Mouse (Mus musculus) forebrain, embryonic 14.5 days (tissue): Measurements from ENCODE around the gene Tmc8. TPM values are rescaled to one million over a fixed set of nuclear protein-coding genes. Genes with fewer than 3 reads are reported as not detected.
"Not testable (repeated sequence)": the region's sequence is repeated elsewhere in the genome, so short reads cannot be mapped to it uniquely, and the experiment has no call there.

Experiments used
- ATAC-seq: fragments of 200-750 bp; cut with Nextera tagmentation; 2 replicates; pipeline ENCODE4 v1.8.0; 2017; ENCODE audit warnings: mild to moderate bottlenecking, moderate library complexity
- DNase-seq: peaks from one replicate; pipeline ENCODE4 v3.0.0-alpha.2; 2015; ENCODE audit warnings: low spot score
- H3K27ac ChIP-seq: fragments of 300-500 bp; sonication (generic); 2 replicates; pipeline ENCODE4 v1.5.1; 2014; ENCODE audit warnings: low read depth, mild to moderate bottlenecking, control low read depth, low read length, moderate library complexity
- H3K27me3 ChIP-seq: fragments of 300-500 bp; sonication (generic); replicated peaks from 2 replicates; pipeline ENCODE4 v1.6.1; 2014; ENCODE audit warnings: low read length, control low read depth, mixed read lengths; ENCODE audit not compliant: control insufficient read depth, insufficient read depth
- H3K36me3 ChIP-seq: fragments of 300-500 bp; sonication (generic); 2 replicates; pipeline ENCODE4 v1.6.1; 2014; ENCODE audit warnings: low read length, control low read depth; ENCODE audit not compliant: control insufficient read depth, insufficient read depth
- H3K4me1 ChIP-seq: fragments of 300-500 bp; sonication (generic); 2 replicates; pipeline ENCODE4 v1.6.1; 2014; ENCODE audit warnings: antibody characterized with exemption, low read length, control low read depth; ENCODE audit not compliant: control insufficient read depth, insufficient read depth
- H3K4me2 ChIP-seq: fragments of 300-500 bp; sonication (generic); 2 replicates; pipeline ENCODE4 v1.6.1; 2014; ENCODE audit warnings: mild to moderate bottlenecking, control low read depth, low read length
- H3K4me3 ChIP-seq: fragments of 300-500 bp; sonication (generic); 2 replicates; pipeline ENCODE4 v1.5.1; 2014; ENCODE audit warnings: low read depth, low read length, control low read depth
- H3K9ac ChIP-seq: fragments of 300-500 bp; sonication (generic); 2 replicates; pipeline ENCODE4 v1.6.1; 2014; ENCODE audit warnings: mild to moderate bottlenecking, low read length, control low read depth, moderate library complexity
- H3K9me3 ChIP-seq: fragments of 300-500 bp; sonication (generic); replicated peaks from 2 replicates; pipeline ENCODE4 v1.6.1; 2016; ENCODE audit warnings: low read length, control low read depth, mixed read lengths; ENCODE audit not compliant: control insufficient read depth
- WGBS: fragments of 180-500 bp; shearing (Covaris S2); extraction: QIAGEN DNeasy Blood & Tissue Kit; methylation state at CpG from one replicate; pipeline ENCODE4 v1.1.7; 2014; 5-methylcytosine and 5-hydroxymethylcytosine counted together
- polyA plus RNA-seq: library from polyadenylated mRNA; unstranded; fragments of >200 nt; fragmentation: Nextera tagmentation; extraction: Ambion mirVana; gene quantifications from 2 replicates; pipeline ENCODE4 v1.2.1, GENCODE M21; 2014

Gene Tmc8
- polyA plus RNA-seq, 1 experiment from 2014 or later: 0.29 TPM

DNA sequence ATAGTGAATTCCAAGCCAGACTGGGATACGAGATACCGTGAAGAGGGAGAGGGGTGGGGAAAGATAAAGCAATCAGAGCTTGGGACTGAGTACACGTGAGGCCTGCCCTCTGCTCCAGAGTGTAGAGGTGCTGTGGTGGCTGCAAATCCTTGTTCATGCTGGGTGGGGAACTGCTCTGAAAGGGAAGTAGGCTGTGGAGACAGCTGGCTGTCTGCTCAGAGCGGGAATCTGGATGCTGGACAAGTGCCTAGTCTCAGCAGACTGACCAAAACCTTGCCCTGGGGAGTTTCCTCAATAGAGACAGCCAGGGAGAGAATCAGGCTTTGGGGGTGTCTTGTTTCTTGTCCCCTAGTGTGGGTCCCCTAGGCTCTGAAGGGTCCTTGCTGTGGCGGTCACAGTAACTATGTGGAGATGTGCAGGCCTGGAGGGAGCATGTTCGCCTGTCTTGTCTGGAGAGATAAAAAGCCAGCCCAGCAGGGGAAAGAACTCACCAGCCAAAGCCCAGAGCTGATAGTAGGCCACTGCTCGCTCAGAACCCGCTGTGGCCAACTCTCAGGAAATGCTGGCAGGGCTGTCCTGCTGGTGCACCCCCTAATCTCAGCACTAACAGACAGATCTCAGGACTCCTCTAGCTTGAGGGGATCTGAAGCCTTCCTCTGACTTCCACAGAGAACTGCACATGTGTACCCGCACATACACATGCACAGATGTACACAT is 47.2 kb downstream of the Tmc8 start:
- Histone ChIP-seq H3K36me3 (no peaks in the 10 kb centered on the region), H3K27me3 (no peaks in the 10 kb centered on the region), H3K27ac (0 out of 2 replicates have a peak overlapping the region, but pooled peaks have one; percentile 24), H3K4me3 (no peak overlapping the region), H3K4me2 (no peak overlapping the region), H3K9ac (peak overlapping the region; percentile 17; the same call in 1 of the 2 replicates), H3K4me1 (peaks cover 24% of the 10 kb centered on the region), H3K9me3 (no peaks in the 10 kb centered on the region)
- no peak for ATAC-seq
- no peak for DNase-seq
- WGBS: 56% methylated on average over 9 of the region's 9 CpGs

- Histone ChIP-seq H3K4me1 (peaks cover 20% of the 10 kb centered on the region; the same call in 1 of the 2 replicates), H3K4me2 (no peak overlapping the region), H3K4me3 (no peak overlapping the region), H3K9me3 (no peaks in the 10 kb centered on the region), H3K9ac (no peak overlapping the region), H3K27me3 (no peaks in the 10 kb centered on the region), H3K27ac (no peak overlapping the region), H3K36me3 (no peaks in the 10 kb centered on the region)
- no peak for DNase-seq
- 87% methylated on average over 2 of the region's 2 CpGs for WGBS
- no peak for ATAC-seq
Observed at GRCm38 (mm10) chr11:117829671-117830215, 47.9 kb downstream of the Tmc8 start.

- H3K4me3 ChIP-seq: no peak overlapping the region
- WGBS: 59% methylated on average over 9 of the region's 9 CpGs
- no peak overlapping the region for H3K27ac ChIP-seq
- no peaks in the 10 kb centered on the region for H3K36me3 ChIP-seq
- peak; percentile 33 for DNase-seq
- no peak overlapping the region for H3K9ac ChIP-seq
- H3K4me2 ChIP-seq: no peak overlapping the region
- peaks cover 14% of the 10 kb centered on the region; the same call in 1 of the 2 replicates for H3K4me1 ChIP-seq
- no peak for ATAC-seq
- H3K27me3 ChIP-seq: no peaks in the 10 kb centered on the region
- no peaks in the 10 kb centered on the region for H3K9me3 ChIP-seq
Observed at GRCm38 (mm10) chr11:117830401-117830800, 48.5 kb downstream of the Tmc8 start.

DNA sequence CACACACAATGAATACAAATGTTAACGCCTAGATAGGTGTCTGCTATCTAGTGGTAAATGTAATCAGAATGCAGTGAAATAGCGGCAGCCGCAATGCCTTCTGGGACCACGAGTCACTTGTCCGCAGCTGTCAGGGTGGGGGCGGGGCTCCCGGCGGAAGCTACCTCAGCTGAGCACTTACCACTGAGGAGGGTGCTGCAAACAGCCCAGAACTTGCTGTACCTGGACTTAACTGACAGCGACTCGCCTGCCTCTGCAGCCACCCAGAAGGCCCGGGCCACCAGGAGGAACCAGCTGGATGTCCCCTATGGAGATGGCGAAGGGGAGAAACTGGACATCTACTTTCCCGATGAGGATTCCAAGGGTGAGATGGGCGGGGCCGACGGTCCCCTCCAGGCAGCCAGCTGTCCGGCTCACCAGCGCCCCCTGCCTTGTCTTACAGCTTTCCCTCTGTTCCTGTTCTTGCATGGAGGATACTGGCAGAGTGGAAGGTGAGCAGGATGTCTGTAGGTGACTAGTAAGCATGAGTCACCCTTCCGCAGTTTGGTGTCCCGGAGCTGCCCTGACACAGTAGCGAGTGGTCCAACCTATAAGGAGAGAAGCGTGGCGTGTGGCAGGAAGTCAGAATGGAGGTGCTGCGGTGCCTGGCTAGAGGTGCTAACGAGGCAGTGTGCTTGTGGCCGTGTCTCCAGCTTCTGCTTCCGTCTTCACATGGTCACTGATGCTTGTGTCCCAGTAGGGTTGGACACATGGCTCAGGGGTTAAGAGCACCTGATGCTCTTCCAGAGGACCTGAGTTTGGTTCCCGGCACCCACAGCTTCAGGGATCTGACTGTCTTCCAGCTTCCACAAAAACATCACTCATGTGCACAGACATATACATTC is 50.5 kb downstream of the Tmc8 start:
- Histone ChIP-seq H3K9ac (no peak overlapping the region), H3K27me3 (no peaks in the 10 kb centered on the region), H3K4me2 (peak overlapping the region; percentile 51), H3K4me1 (peaks cover 17% of the 10 kb centered on the region; the same call in 1 of the 2 replicates), H3K9me3 (no peaks in the 10 kb centered on the region), H3K4me3 (peak overlapping the region; percentile 21), H3K27ac (no peak overlapping the region), H3K36me3 (no peaks in the 10 kb centered on the region)
- DNase-seq: peak; percentile 79
- 19% methylated on average over 28 of the region's 28 CpGs for WGBS
- ATAC-seq: peak; percentile 73

DNA sequence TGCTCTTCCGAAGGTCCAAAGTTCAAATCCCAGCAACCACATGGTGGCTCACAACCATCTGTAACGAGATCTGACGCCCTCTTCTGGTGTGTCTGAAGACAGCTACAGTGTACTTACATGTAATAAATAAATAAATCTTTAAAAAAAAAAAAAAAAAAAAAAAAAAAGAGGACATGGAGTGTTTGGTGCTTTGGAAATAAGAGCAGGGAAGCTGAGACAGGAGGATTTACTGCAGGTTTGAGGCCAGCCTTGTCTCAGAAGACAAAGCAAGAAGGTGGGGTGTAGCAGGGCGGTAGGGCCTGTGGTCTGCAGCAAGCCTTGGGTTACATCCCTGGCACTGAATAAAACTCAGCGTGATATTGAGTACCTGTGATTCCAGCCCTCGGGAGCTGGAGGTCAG is 51.6 kb downstream of the Tmc8 start:
- not testable (repeated sequence) for H3K27me3 ChIP-seq, H3K4me3 ChIP-seq, H3K36me3 ChIP-seq, H3K9me3 ChIP-seq, ATAC-seq, H3K9ac ChIP-seq, DNase-seq, H3K4me1 ChIP-seq, H3K4me2 ChIP-seq, H3K27ac ChIP-seq
- WGBS: 92% methylated on average over 4 of the region's 6 CpGs

DNA sequence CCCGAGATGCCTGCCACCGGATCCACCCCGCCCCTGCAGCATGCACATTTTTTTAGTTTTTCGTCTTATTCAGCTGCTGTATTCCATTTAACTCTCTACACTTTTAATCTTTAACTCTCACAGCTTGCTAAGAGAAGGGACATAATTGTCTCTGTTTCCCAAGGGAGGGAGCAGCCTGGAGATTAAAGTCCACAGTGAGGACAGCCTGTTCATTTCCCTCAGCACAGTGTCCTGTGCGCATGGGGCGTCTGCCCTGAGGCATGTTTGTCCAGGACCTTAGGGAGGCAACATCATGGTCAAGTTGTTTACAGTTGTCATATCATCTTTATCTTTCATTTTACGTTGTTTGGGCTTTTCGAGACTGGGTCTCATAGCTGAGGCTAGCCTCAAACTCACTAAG is 52.2 kb downstream of the Tmc8 start:
- ATAC-seq (no peak), DNase-seq (no peak)
- peaks cover 8% of the 10 kb centered on the region; the same call in 1 of the 2 replicates for H3K4me1 ChIP-seq
- no peaks in the 10 kb centered on the region for H3K27me3 ChIP-seq
- 92% methylated on average over 8 of the region's 8 CpGs for WGBS
- H3K4me3 ChIP-seq: no peak overlapping the region
- no peak overlapping the region for H3K9ac ChIP-seq
- H3K36me3 ChIP-seq: no peaks in the 10 kb centered on the region
- H3K4me2 ChIP-seq: no peak overlapping the region
- no peaks in the 10 kb centered on the region for H3K9me3 ChIP-seq
- H3K27ac ChIP-seq: no peak overlapping the region

DNA sequence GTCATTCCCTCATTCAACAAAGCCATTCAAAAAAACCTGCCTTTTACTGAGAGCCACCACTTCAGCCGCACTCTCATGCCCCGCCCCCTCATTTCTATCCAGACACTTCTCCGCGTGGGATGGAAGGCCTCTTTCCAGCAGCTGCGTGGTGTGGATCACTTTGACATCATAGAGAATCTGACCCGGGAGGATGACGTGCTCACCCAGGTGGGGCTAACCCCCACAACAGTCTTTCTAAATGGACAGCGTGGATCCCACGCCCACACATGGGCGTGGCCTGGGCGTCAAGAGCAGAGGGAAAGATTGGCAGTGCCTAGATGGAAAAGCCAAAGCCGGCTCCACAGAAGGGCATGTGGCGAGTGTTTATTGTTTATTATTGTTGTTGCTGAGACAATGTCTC is 54.4 kb downstream of the Tmc8 start:
- WGBS: 23% methylated on average over 13 of the region's 13 CpGs

GRCm38 (mm10) chr11:117838572-117838971 is 56.7 kb downstream of the Tmc8 start:
- H3K4me1 ChIP-seq: peaks cover 3% of the 10 kb centered on the region; the same call in 1 of the 2 replicates
- WGBS: 88% methylated on average over 2 of the region's 2 CpGs
- no peak overlapping the region; the same call in 1 of the 2 replicates for H3K27ac ChIP-seq
- no peaks in the 10 kb centered on the region for H3K36me3 ChIP-seq
- peak; percentile 32 for DNase-seq
- no peak overlapping the region for H3K9ac ChIP-seq
- H3K27me3 ChIP-seq: no peaks in the 10 kb centered on the region
- ATAC-seq: peak; percentile 42; the same call in 1 of the 2 replicates
- no peak overlapping the region for H3K4me2 ChIP-seq
- no peak overlapping the region for H3K4me3 ChIP-seq
- H3K9me3 ChIP-seq: no peaks in the 10 kb centered on the region

More for the DNA sequence above, 54.4 kb downstream of the Tmc8 start:
- ATAC-seq: peak; percentile 27; the same call in 1 of the 2 replicates
- H3K36me3 ChIP-seq: no peaks in the 10 kb centered on the region
- H3K4me1 ChIP-seq: peaks cover 7% of the 10 kb centered on the region; the same call in 1 of the 2 replicates
- H3K9me3 ChIP-seq: no peaks in the 10 kb centered on the region
- DNase-seq: peak; percentile 57
- no peak overlapping the region for H3K4me3 ChIP-seq
- no peak overlapping the region for H3K27ac ChIP-seq
- peak overlapping the region; percentile 36; the same call in 1 of the 2 replicates for H3K4me2 ChIP-seq
- H3K27me3 ChIP-seq: no peaks in the 10 kb centered on the region
- H3K9ac ChIP-seq: no peak overlapping the region
